Mouse (Mus musculus): ENCODE measurements around the gene Myl9.

Gene Myl9

DNA sequence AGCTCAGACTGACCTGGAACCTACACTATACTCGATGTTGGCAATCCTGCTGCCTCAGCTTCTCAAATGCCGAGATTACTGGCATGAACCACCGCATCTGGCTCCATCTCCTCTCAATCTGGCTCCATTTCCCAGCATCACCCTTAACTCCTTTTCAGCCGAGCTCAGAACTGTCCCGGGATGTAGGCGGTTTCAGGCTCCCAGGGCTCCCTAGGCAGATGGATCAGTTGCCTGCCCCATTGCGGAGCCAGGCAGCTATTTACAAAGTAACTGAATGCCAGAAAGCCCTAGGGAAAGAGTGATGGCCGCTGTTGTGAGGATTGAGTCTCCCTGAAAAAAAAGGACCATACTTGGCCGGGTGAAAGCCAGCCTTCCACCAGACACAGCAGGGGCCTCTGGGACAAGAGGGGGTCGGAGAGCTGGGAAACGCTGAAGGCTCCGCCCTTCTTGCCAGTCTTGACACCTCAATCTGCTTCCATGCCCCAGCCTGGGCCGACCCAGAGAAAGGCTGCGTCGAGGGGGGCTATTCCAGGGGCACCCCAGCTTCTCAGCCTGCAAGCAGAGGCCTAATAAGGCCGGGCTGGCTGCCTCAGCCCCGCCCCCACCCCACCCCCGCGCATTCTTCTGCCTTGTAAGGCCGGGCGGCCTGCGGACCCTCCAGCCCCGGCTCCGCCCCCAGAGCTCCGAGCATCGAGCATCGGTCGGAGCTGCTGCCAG, at the start of gene Myl9:
TSS of gene Myl9 (plus strand) at position 683 of the 717 bp plus-strand sequence.
- DNase-seq = no peak

DNA sequence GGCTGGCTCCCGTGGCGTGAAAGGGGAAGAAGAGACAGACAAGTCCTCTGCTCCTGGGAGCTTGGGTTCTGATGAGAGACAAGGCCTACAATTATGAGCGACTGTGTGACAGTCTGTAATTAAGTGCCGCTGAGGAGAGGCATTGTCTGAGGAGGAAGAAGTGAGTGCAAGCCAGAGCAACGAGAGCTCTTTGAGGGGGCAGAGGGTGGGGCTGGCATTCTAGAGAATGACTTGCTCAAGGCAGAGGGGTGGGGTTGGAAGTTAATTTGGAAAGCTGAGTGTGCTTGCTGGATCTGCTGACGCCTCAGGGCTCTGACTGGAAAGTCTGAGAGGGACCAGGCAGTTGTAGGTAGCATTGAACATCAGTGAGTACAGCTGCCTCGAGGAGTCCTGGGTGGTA, 48.9 kb upstream of the Myl9 start:
- DNase-seq = no peak

DNA sequence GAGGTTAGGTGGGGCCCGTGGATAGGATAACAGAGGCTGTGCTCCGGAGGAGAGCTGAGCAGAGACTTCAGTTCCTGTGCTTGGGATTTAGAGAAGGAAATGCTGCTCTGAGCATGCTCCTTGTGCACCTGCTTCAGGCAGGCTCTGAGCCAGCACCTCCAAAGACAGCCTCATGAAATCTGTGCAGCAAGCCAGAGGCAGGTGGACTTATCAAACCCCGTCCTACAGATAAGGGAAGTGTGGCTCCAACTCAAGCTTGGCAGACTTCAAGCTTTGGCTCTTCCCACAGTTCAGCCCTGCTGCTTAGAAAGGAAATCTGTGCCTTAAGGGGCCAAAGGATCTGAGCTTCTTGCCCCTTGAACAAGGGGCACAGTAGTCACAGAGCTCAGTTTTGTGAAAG, 48.3 kb upstream of the Myl9 start:
- no peak for DNase-seq

DNA sequence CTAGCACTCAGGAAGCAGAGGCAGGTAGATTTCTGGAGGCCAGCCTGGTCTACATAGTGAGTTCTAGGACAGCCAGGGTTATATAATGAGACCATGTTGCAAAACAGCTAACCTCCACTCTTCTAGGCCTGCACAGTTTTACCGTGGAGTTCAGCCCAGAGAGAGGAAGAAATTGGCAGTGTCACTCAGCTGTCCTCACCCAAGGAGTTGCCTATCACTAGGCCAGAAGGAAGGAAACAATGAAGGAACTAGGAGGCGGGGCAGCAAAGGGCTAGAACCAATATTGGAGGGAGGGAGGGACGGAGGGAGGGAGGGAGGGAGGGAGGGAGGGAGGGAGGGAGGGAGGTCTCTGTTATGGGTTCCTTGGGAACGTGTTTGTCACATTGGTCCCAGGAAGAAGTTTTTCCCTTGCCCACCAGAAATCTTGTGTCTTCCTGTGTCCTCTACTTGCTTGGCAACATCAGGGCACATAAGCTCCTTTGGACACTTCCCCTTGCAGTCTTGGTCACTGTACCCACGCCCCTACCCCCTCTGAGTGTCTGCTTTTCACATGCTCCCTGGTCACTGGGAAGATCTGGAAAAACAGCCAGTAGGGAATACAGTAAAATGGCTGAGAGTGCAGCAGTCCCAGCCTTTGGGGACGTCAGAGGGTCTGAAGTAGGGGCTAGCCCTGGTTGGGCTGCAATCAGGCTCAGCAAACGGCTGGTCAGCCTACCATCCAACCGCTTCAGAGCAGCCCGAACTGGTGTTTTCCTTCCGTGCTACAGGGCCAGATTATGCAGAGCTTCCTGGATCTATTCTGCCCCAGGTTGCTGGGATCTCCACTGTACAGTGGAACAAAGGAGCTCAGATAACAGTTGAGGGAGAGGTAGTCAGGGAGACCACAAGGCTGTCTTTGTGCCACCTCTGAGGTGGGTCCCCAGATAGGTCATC, 45.4 kb upstream of the Myl9 start:
- peak; percentile 23 to 31 for DNase-seq

DNA sequence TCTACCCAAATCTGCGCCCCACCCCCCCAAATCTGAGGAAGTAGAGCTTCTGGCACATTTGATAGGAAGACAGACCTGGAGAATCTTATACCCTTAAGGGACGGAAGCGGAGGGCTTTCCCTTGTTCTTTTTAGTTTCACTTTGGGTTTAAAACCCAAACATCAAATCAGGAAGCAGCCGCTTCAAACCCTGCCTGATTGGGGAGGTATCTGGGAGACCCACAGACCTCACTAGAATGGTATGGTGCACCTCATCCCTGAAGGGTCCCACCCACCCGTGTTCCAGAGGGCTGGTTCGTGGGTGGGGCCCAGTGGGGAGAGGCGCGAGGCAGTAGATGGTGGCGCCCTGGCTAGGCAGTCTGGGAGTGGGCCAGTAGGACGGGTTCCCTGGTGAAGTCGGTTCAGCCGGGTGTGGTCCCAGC, 44.7 kb upstream of the Myl9 start:
- DNase-seq = peak; percentile 57 to 60

DNA sequence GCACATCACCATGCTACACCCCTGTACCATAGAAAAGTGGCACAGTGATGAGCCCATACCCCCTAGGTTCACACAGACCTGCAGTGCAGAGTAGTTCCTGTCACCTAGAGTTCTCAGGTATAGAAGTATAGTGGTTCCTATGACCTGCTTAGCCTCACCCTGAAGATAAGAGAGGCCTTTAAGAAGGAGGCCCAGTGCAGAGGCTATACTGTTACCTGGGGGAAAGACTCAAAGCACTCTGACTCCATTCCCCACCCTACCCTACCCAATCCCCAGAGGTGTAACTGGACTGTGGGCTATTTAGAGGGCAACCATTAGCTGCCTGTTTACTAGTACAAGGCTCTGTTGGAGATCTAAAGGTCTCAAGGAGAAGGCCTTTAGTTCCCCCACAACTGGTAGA, 43.6 kb upstream of the Myl9 start:
- DNase-seq = no peak

DNA sequence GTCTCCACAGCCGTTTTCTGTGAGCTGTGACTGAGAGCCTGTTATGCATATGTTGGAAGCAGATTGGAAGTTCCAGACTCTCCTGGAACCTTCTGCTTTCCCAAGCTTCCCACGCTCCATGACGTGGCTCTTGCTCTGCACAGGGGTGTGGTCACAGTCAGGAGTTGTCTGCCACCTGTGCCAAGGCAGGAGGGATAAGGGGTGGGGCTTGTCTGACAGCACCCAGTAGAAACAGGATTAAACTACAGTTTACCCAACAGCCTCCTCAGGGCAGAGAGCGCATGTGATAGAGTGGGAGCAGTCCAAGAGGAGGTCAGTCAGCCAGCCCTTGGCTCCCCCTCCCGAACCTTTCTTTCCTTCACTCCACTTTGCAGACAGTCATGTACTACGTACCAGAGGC, 43.1 kb upstream of the Myl9 start:
- no peak for DNase-seq

DNA sequence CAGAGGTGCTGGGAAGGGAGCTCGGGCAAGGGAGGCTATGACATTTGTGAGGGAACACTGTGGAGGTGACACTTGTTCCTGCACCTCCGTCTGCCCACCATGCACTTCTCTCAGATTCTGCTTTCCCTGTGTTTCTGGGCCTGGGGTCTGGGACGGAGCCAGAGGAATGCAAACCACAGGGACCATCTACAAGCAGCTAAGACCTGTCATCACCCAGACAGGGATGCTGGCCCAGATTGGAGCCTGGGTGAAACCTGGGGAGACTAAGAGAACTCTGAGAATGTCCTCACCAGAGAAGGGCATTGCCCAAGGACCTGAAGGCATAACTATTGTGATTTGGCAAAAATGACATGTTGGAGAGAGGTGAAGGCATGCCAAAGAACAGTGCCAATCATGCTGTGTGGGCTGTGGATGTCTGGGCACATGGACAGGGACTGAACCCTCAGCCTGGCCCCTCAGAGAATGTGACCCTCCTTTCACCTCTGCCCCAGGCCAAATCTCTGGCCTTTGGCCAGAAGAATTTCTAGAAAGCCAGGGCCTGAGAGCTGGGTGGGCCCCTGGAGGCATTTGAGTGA, 39.4 kb upstream of the Myl9 start:
- no peak for DNase-seq

DNA sequence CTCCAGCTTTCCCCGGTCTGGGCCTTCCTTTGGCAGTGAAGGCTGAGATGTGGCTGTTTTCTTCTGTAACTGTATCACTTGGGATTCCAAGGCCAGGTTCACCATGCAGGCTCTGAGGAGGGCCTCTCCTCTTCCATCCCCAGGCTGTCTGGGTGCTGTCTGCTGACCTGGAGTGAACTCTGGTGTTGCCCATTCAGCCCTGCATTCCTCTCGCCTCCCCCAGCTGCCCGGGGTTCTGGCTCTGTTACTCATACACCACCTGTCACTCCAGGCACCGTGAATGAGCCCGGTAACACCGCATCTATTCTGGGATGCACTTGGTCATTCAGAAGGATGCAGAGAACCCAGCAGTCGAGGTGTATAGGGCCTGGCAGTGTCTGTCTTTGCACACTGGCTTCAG, 38.4 kb upstream of the Myl9 start:
- no peak for DNase-seq

DNA sequence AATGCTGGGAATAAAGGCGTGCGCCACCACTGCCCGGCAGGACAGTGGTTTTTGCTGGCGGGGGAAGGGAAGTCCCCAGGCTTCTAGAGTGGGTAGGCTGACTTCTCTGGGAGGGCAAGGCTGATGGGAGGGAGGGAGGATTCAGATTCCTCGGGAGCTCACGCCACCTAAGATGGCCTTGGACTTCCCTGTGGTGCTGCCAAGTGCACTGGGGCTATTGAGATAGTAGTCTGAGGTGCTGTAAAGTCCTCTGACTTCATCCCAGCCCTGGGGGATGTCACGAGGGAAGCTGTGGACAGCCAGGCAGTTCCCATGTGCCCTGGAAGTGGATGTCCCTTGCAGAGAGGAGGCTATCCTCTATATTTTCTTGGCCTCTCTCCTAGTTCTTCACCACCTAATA, 37.2 kb upstream of the Myl9 start:
- no peak for DNase-seq

DNA sequence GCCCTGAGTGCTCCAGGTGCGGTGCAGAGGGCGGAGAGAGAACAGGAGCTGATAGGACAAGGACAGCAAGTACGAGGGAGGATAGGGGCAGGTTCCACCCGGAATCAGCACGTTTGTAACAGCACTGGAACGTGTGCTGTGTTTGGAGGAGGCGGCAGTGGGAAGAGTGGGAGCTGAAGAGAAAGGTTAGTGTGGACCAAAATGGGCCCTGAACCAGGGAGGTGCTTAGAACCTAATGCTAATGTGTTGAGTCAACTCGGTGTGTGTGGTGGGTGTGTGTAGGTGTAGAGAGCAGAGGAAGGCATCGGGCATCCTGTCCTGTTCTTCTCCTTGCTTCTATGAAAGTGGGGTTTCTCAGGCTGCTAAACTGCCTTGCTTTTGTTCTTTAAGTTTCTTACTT, 34.0 kb upstream of the Myl9 start:
- DNase-seq = no peak

DNA sequence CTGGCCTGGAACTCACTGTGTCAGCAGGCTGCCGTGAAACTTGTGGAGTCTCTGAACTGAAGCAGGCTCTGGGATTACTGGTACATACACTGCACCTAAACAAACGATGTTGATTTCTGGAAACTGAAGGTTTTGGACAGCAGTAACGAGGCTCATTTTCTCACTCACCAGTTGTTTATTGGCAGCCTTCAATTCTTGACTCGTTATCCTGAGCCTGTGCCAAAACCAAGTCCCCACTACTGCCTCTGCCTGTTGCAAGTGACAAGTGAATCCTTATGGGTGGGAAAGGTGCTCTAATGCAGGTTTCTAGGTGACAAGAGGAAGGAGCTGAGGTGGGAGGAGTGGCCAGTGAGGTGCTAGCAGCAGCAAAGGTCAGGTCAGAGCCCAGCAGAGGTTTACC, 33.2 kb upstream of the Myl9 start:
- DNase-seq = no peak

DNA sequence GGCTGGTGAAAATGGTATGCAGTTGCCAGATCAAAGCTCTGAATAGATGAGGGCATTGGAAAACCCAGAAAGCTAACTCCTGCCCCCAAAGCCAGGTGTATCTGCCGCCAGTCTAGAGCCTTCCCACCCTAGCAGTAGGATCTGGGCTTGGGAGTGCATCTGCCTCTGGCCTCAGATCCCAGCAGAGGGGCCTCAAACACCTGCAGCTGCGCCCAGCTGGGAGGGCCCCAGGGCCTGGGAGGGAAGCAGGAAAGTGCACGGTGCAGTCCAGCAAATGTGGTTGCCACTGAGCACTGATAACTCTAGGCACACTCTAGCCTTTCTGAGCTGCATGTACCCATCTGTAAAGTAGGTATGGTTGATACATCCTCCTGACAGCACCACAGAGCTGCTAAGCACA, 32.0 kb upstream of the Myl9 start:
- DNase-seq = no peak

DNA sequence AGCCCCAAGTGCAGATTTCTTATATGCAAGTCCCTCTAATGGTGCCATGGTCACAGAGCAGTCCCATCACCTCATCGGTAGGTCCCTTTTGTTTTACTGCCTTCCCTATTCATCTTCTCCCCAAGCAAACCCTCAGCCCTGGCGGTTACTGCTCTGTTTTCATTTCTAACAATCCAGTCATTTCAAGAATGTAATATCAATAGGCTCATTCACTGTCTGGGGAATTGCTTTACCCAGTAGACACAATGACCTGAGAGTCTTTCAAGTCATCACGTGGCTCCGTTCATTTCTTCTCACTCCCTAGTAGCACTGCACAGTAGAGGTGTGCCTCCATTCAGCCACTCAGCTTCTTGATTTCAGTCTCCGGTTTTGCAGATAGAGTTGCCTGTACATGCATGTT, 30.8 kb upstream of the Myl9 start:
- DNase-seq = no peak

DNA sequence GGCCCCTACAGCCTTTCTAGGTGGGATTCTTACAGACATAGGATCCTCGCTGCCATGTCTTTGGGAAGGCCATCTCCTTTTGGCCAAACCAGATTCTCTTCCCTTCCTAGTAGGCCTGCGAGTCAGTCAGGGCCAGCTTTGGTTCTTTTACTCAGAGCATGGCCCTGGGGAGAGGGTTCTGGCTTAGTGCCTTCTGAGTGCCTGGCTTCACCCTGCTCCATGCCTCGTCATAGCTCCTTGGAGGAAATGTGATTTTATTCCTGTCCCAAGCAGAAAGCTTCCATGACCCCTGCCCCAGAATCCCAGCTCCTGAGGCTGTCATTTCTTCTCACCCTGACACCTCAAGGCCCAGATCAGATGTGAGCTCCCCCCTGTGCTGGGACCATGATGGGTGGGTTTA, 27.9 kb upstream of the Myl9 start:
- DNase-seq = no peak

DNA sequence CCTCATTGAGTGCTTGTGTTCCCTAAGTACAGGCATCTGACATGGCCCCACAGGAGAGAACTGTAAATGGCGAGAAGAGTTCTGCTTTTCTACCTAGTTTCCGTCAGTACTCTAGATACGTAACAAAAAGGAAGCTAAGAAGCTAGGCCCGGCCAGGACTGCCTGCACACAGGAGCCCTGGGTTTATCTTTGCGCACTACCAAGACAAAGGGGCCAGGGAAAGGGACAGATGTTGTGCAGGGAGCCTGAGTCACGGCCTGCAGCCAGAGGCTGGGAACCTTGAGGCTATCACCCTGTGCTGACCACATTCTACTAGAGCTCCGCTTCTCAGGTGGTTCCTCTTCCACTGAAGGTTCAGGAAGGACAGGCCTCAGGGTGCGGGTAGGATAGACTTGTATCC, 25.5 kb upstream of the Myl9 start:
- no peak for DNase-seq

DNA sequence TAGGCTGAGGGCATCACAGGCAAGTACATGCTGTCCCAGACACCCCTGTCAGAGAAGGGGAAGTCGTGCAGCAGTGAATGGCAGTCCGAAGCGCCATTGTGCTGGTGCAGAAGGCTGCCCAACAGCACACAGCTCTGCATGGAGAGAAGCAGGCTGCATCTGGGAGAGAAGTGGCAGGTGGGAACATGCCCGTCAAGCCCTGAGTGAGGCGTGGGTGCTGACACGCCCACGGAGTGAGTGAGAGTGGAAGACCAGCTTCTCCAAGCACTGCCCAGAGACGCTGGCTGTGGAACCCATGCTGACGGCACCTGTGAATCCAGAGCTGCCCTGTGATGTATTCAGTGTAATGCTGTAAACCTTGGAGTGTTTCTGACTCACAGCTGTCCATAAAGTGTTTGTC, 18.3 kb upstream of the Myl9 start:
- no peak for DNase-seq

DNA sequence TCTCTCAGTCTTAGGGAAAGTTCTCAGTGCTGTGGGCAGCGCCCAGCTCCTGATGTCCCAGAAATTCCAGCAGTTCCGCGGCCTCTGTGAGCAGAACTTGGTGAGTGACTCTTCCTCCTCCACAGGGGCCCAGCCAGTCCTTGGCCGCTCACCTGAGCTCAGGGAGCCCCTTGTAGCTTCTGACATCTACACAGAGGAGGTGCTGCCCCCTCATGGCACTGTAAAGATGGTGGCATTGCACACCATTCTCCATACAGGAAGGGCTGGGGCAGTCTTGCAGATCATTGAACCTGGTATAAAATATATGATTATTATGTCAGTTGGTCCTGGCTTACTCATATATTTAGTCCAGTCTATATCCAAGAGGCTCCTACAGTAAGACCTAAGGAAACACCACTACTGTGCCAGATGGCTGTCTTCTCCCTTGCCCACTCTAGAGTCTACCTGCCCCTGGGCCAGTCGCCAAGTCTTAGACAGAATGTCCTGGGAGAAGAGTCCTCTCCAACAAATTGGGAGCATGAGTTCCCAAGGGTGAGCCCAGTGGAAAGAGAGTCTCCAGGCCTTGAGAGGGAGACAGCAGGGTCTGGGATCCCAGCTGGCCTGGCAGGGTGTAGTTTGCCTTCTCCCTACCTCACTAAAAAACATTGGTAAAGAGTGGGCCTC, 14.2 kb upstream of the Myl9 start:
- no peak for DNase-seq

DNA sequence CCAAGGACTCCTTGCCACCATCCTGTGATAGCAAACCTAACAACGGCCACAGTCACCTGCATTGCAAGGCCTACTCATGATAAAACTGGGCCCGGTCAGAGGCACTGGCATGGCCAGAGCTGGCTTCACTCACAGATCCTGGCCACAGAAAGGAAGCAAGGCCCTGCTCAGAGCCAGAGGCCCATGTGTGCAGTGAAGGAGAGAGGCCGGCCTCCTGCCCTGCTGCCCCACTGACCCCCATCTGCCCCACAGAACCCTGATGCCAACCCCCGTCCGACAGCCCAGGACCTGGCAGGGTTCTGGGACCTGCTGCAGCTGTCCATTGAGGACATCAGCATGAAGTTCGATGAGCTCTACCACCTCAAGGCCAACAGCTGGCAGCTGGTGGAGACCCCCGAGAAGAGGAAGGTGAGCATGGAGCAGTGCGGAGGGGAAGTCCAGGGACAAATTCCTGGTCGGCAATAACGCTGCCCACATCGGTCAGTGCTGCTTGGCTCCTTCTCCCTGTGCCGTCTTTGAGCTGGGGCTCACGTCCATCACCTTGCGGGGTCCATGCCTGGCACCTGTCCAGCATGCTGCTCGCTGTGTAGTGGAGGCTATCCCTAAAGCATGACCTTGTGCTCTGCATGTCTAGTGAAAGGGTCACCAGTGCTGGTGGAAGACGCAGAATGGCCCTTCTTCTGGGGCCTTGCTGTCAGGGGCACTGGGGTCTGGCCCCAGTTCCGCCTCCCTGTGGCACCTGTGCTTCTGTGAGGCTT, 13.5 kb upstream of the Myl9 start:
- no peak for DNase-seq

DNA sequence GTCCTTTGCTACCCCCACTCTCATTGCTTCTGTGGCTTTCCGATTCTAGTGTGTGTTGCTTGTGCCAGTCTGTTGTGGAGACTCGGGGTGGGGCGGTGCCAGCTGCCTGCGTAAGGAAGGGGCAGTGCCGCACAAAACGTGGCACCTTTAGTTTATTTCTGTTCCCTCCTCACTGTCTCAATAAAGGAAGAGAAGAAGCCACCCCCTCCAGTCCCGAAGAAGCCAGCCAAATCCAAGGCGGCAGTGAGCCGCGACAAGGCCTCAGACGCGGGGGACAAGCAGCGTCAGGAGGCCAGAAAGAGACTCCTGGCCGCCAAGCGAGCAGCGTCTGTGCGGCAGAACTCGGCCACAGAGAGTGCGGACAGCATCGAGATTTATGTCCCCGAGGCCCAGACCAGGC, 12.7 kb upstream of the Myl9 start:
- DNase-seq = no peak

DNA sequence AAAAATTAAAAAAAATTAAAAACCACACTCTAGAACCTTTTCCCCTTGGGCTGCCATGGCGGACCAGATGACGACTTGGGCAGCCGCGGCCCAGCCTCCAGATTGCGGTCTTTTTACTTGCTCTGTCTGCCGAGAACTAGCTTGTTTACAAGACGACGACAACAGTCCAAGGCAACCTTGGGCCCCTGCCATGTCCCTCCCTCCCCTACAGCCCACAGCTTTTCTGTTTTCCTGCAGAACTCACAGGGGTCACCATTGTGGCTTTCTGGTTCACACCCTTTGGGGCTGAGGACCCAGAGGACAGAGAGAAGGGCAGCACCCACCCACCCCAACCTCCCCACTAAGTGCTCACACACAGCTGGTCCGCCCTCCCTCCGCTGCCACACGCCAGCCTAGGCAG, 12.1 kb upstream of the Myl9 start:
- DNase-seq = no peak

DNA sequence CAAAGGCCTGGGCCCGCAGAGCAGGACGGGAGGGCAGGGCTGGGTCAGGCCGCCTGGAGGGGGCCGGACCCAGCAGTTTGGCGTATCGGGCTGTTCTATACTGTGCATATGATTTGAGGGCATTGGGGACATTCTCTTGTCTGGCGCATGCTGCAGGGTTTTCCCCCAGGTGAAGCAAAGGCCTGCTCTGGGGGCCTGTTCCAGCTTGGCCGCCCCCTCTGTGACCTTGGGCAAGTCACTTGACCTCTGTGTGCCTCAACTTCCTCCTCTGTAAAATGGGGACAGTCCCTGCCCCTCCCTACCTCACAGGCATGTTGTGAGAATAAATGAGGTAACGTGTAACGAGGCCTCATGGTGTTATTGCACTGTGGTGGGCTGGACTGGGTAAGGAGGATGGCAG, 11.2 kb upstream of the Myl9 start:
- DNase-seq = no peak

DNA sequence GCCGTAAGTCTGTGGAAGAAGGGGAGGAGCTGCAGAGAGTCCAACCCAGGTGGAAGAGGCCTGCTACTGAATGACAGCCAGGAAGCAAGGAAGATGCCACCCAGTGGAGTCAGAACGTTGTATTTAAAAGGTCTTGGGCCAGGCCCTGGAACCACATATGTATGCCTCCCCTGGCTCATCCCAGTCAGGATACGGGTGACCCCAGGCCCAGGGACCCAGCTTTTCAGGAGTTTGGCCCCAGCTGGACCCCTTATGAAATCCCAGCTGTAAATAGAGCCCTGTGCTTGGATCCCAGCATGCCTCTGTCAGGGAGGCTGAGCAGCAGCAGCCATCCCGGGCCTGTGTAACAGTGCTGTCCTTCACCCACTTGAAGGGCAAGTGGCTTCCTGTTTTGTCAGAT, 10.5 kb upstream of the Myl9 start:
- DNase-seq = no peak
